Mouse (Mus musculus) bone marrow, adult 2 months (tissue): Measurements from ENCODE around the gene Stambpl1.

Experiments
- CTCF ChIP-seq: fragments of 200-500 bp; IDR thresholded peaks from 2 replicates; pipeline ENCODE4 v1.5.1; 2011; ENCODE audit warnings: low read length, control low read depth; ENCODE audit not compliant: control insufficient read depth, insufficient read depth
- POLR2A ChIP-seq: fragments of 200-500 bp; IDR thresholded peaks from 2 replicates; pipeline ENCODE4 v1.6.1; 2011; ENCODE audit warnings: low read depth, mild to moderate bottlenecking, control low read depth, low read length, borderline replicate concordance; ENCODE audit not compliant: control insufficient read depth

DNA sequence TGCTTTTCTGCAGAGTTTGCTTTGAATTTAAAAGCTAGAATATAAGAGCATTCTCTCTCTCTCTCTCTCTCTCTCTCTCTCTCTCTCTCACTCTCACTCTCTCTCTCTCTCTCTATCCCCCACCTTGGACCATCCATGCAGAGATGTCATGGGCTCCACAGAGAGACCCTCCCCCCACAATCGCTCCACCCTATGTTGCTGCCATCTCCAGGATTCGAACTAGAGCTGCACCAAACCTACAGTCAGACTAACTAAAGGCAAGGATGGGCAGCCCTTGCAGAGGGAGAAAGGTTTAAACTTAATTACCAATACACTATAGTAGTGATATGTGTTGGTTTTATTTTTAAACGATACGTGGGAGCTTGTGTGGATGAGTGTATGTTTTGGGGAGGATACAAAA is 58.6 kb downstream of the Stambpl1 start:
- no peak for TF ChIP-seq CTCF
- TF ChIP-seq POLR2A = no peak
